Mouse (Mus musculus) brain, embryonic 14.5 days (tissue): ENCODE measurements around the gene Ptpro. TPM values are rescaled to one million over a fixed set of nuclear protein-coding genes. Genes with fewer than 3 reads are reported as not detected.
A peak's percentile ranks its signal among the peaks of the same experiment; 100 is the strongest.
"Not testable (repeated sequence)": the region's sequence is repeated elsewhere in the genome, so short reads cannot be mapped to it uniquely, and the experiment has no call there.

ENCODE experiments used
- DNase-seq: peaks from one replicate; pipeline ENCODE4 v3.0.0-alpha.2; 2011; ENCODE audit warnings: low read depth
- CTCF ChIP-seq: fragments of 200-500 bp; IDR thresholded peaks from 2 replicates; pipeline ENCODE4 v1.5.1; 2012; ENCODE audit warnings: inconsistent platforms, mild to moderate bottlenecking, moderate library complexity, borderline replicate concordance; ENCODE audit not compliant: insufficient read depth, insufficient read length; ENCODE audit errors: extremely low read depth
- POLR2A ChIP-seq: fragments of 200-500 bp; IDR thresholded peaks from 2 replicates; pipeline ENCODE4 v1.6.1; 2012; ENCODE audit warnings: mild to moderate bottlenecking, inconsistent platforms, borderline replicate concordance; ENCODE audit not compliant: poor library complexity, insufficient read depth, insufficient read length, severe bottlenecking; ENCODE audit errors: extremely low read depth
- polyA plus RNA-seq: library from polyadenylated mRNA; depleted of rRNA; stranded (reverse); fragments of >200 nt; gene quantifications from 2 replicates; pipeline ENCODE4 v1.2.3, GENCODE M21; 2012

The Ptpro gene
- polyA plus RNA-seq, 1 experiment = 60.3 TPM

GRCm38 (mm10) chr6:137437486-137437885 is 185.4 kb downstream of the Ptpro start:
- TF ChIP-seq POLR2A (no peak), CTCF (no peak)
- DNase-seq = no peak

GRCm38 (mm10) chr6:137437902-137438580 is 185.9 kb downstream of the Ptpro start:
- TF ChIP-seq POLR2A (no peak), CTCF (no peak)
- peak; percentile 90 for DNase-seq

- TF ChIP-seq CTCF = no peak
- no peak for TF ChIP-seq POLR2A
- DNase-seq = no peak
These were observed 188.7 kb downstream of the Ptpro start for GRCm38 (mm10) chr6:137440559-137441486.

- TF ChIP-seq CTCF (no peak), POLR2A (no peak)
- no peak for DNase-seq
These were observed 191.0 kb downstream of the Ptpro start for GRCm38 (mm10) chr6:137443089-137443488.

GRCm38 (mm10) chr6:137446116-137446515 is 194.0 kb downstream of the Ptpro start:
- DNase-seq = not testable (repeated sequence)

GRCm38 (mm10) chr6:137455537-137456041 is 203.5 kb downstream of the Ptpro start:
- DNase-seq = peak; percentile 82
- TF ChIP-seq CTCF = peak; percentile 80
- no peak for TF ChIP-seq POLR2A

GRCm38 (mm10) chr6:137456064-137456463 is 203.9 kb downstream of the Ptpro start:
- TF ChIP-seq CTCF = no peak
- DNase-seq = no peak

GRCm38 (mm10) chr6:137457210-137457609 is 205.1 kb downstream of the Ptpro start:
- DNase-seq = no peak
- TF ChIP-seq CTCF = no peak
- no peak for TF ChIP-seq POLR2A

- no peak for DNase-seq
- TF ChIP-seq POLR2A (no peak), CTCF (no peak)
These were observed 206.0 kb downstream of the Ptpro start for GRCm38 (mm10) chr6:137458136-137458535.

GRCm38 (mm10) chr6:137463771-137464170 is 211.7 kb downstream of the Ptpro start:
- DNase-seq = no peak
- TF ChIP-seq CTCF (no peak), POLR2A (no peak)

GRCm38 (mm10) chr6:137465253-137465652 is 213.1 kb downstream of the Ptpro start:
- no peak for TF ChIP-seq POLR2A
- TF ChIP-seq CTCF = no peak
- peak; percentile 78 for DNase-seq

- no peak for DNase-seq
- TF ChIP-seq POLR2A (no peak), CTCF (no peak)
These were observed 214.1 kb downstream of the Ptpro start for GRCm38 (mm10) chr6:137466256-137466655.
